Mouse (Mus musculus): ENCODE data around the gene Hoxb3. TPM values are rescaled to one million over a fixed set of nuclear protein-coding genes. Genes with fewer than 3 reads are reported as not detected.

Hoxb3 gene
- total and polyA plus RNA-seq, 3 experiments = not detected

- no peaks in the 10 kb centered on the region for H3K79me2 ChIP-seq (ENCODE audit: control insufficient read depth, insufficient read depth, low read length, poor library complexity)
- no peaks in the 10 kb centered on the region for H3K36me3 ChIP-seq (ENCODE audit: control insufficient read depth in 1 of 2, insufficient read depth in 2 of 2, low read length in 2 of 2)
- H3K9me3 ChIP-seq (replicated peaks; ENCODE audit: insufficient read depth, low read length) = no peaks in the 10 kb centered on the region
- H3K27ac ChIP-seq (ENCODE audit: control insufficient read depth, low read depth, low read length) = no peak overlapping the region
- no peaks in the 10 kb centered on the region for H3K4me1 ChIP-seq (ENCODE audit: control insufficient read depth in 1 of 2, insufficient read depth in 2 of 2, low read length in 2 of 2)
- peaks cover 4 to 6% of the 10 kb centered on the region in 2 experiments; a peak in 3 of 4 replicates for H3K27me3 ChIP-seq (ENCODE audit: control insufficient read depth in 1 of 2, insufficient read depth in 2 of 2, low read length in 2 of 2)
- H3K4me3 ChIP-seq (ENCODE audit: control insufficient read depth in 1 of 2, insufficient read depth in 1 of 2, low read depth in 2 of 2, low read length in 2 of 2) = no peak overlapping the region
- H3K9ac ChIP-seq (ENCODE audit: control insufficient read depth, low read depth, low read length, poor library complexity, severe bottlenecking) = no peak overlapping the region
- no peak for TF ChIP-seq RCOR1 (IDR thresholded peaks at IDR 0.05; ENCODE audit: low read depth, low read length)
- TF ChIP-seq TCF12 (IDR thresholded peaks at IDR 0.05; ENCODE audit: low read depth, low read length) = no peak
- TF ChIP-seq MAZ (IDR thresholded peaks at IDR 0.05; ENCODE audit: low read depth, low read length) = no peak
- TF ChIP-seq NELFE (IDR thresholded peaks at IDR 0.05; ENCODE audit: low read depth, low read length) = no peak
- TF ChIP-seq ZKSCAN1 (IDR thresholded peaks at IDR 0.05; ENCODE audit: low read depth, low read length) = no peak
- TF ChIP-seq ZC3H11A (IDR thresholded peaks at IDR 0.05; ENCODE audit: low read depth, low read length) = no peak
- no peak for TF ChIP-seq MXI1 (IDR thresholded peaks at IDR 0.05; ENCODE audit: low read depth, low read length)
- no peak for TF ChIP-seq POLR2AphosphoS2 (IDR thresholded peaks at IDR 0.05; ENCODE audit: low read length)
- TF ChIP-seq USF1 (IDR thresholded peaks at IDR 0.05; ENCODE audit: low read depth, low read length) = no peak
- no peak for TF ChIP-seq RAD21 (IDR thresholded peaks at IDR 0.05; ENCODE audit: low read depth, low read length)
- TF ChIP-seq UBTF (IDR thresholded peaks at IDR 0.05; ENCODE audit: borderline replicate concordance, insufficient read depth, low read depth, low read length) = no peak
- no peak for TF ChIP-seq MAFK (IDR thresholded peaks at IDR 0.05; ENCODE audit: borderline replicate concordance, low read depth, low read length)
- DNase-seq (ENCODE audit: low read depth, low spot score) = no peak
These were observed 31.2 kb downstream of the Hoxb3 start for GRCm38 (mm10) chr11:96354376-96354775.

GRCm38 (mm10) chr11:96354801-96355311 is 31.7 kb downstream of the Hoxb3 start:
- no peaks in the 10 kb centered on the region for H3K4me1 ChIP-seq (ENCODE audit: control insufficient read depth in 1 of 2, insufficient read depth in 2 of 2, low read length in 2 of 2)
- H3K4me3 ChIP-seq (ENCODE audit: control insufficient read depth in 1 of 2, insufficient read depth in 1 of 2, low read depth in 2 of 2, low read length in 2 of 2) = no peak overlapping the region
- H3K9ac ChIP-seq (ENCODE audit: control insufficient read depth, low read depth, low read length, poor library complexity, severe bottlenecking) = no peak overlapping the region
- TF ChIP-seq GABPA (IDR thresholded peaks at IDR 0.05; ENCODE audit: low read depth, low read length) = no peak
- TF ChIP-seq NELFE (IDR thresholded peaks at IDR 0.05; ENCODE audit: low read depth, low read length) = no peak
- TF ChIP-seq ETS1 (IDR thresholded peaks at IDR 0.05; ENCODE audit: low read depth, low read length) = no peak
- no peak for TF ChIP-seq CTCF (IDR thresholded peaks at IDR 0.05 in 2 of 3, conservative IDR thresholded peaks at IDR 0.05 in 1 of 3; ENCODE audit: control insufficient read depth in 1 of 3, insufficient read depth in 1 of 3, low read depth in 2 of 3, low read length in 3 of 3, poor library complexity in 1 of 3, severe bottlenecking in 1 of 3)
- TF ChIP-seq MAX (IDR thresholded peaks at IDR 0.05; ENCODE audit: low read length) = no peak
- TF ChIP-seq CHD2 (IDR thresholded peaks at IDR 0.05; ENCODE audit: low read length) = no peak
- TF ChIP-seq POLR2AphosphoS5 (IDR thresholded peaks at IDR 0.05; ENCODE audit: borderline replicate concordance, low read depth, low read length) = no peak
- TF ChIP-seq TAL1 (IDR thresholded peaks at IDR 0.05; ENCODE audit: low read length) = no peak
- no peak for TF ChIP-seq POLR2AphosphoS2 (IDR thresholded peaks at IDR 0.05; ENCODE audit: low read length)
- TF ChIP-seq CHD1 (IDR thresholded peaks at IDR 0.05; ENCODE audit: low read depth, low read length) = no peak
- TF ChIP-seq MXI1 (IDR thresholded peaks at IDR 0.05; ENCODE audit: low read depth, low read length) = no peak
- no peak for DNase-seq (ENCODE audit: low read depth, low spot score)
- peaks cover 4 to 6% of the 10 kb centered on the region in 2 experiments for H3K27me3 ChIP-seq (ENCODE audit: control insufficient read depth in 1 of 2, insufficient read depth in 2 of 2, low read length in 2 of 2)
- no peaks in the 10 kb centered on the region for H3K79me2 ChIP-seq (ENCODE audit: control insufficient read depth, insufficient read depth, low read length, poor library complexity)
- H3K36me3 ChIP-seq (ENCODE audit: control insufficient read depth in 1 of 2, insufficient read depth in 2 of 2, low read length in 2 of 2) = no peaks in the 10 kb centered on the region
- H3K9me3 ChIP-seq (replicated peaks; ENCODE audit: insufficient read depth, low read length) = no peaks in the 10 kb centered on the region
- H3K27ac ChIP-seq (ENCODE audit: control insufficient read depth, low read depth, low read length) = no peak overlapping the region
